Mouse (Mus musculus) neural tube, embryonic 13.5 days (tissue): Measurements from ENCODE around the gene Gm16429. TPM values are rescaled to one million over a fixed set of nuclear protein-coding genes. Genes with fewer than 3 reads are reported as not detected.
"Not testable (repeated sequence)": the region's sequence is repeated elsewhere in the genome, so short reads cannot be mapped to it uniquely, and the experiment has no call there.

Experiments used
- ATAC-seq: fragments of 200-750 bp; cut with Nextera tagmentation; 2 replicates; pipeline ENCODE4 v1.8.0; 2017; ENCODE audit warnings: low read depth, mild to moderate bottlenecking, moderate TSS enrichment, moderate library complexity
- H3K27ac ChIP-seq: fragments of 300-500 bp; sonication (generic); replicated peaks from 2 replicates; pipeline ENCODE4 v1.5.1; 2015; ENCODE audit warnings: moderate library complexity, mild to moderate bottlenecking, inconsistent platforms
- H3K27me3 ChIP-seq: fragments of 300-500 bp; sonication (generic); 2 replicates; pipeline ENCODE4 v1.6.1; 2015; ENCODE audit warnings: mild to moderate bottlenecking, inconsistent platforms
- H3K36me3 ChIP-seq: fragments of 300-500 bp; sonication (generic); 2 replicates; pipeline ENCODE4 v1.6.1; 2015; ENCODE audit warnings: mild to moderate bottlenecking, inconsistent platforms
- H3K4me1 ChIP-seq: fragments of 300-500 bp; sonication (generic); replicated peaks from 2 replicates; pipeline ENCODE4 v1.6.1; 2015; ENCODE audit warnings: inconsistent platforms
- H3K4me2 ChIP-seq: fragments of 300-500 bp; sonication (generic); 2 replicates; pipeline ENCODE4 v1.6.1; 2015; ENCODE audit warnings: inconsistent platforms, mild to moderate bottlenecking, moderate library complexity
- H3K4me3 ChIP-seq: fragments of 300-500 bp; sonication (generic); 2 replicates; pipeline ENCODE4 v1.5.1; 2015; ENCODE audit warnings: mild to moderate bottlenecking, inconsistent platforms
- H3K9ac ChIP-seq: fragments of 300-500 bp; sonication (generic); 2 replicates; pipeline ENCODE4 v1.6.1; 2015; ENCODE audit warnings: moderate library complexity, mild to moderate bottlenecking, inconsistent platforms
- H3K9me3 ChIP-seq: fragments of 300-500 bp; sonication (generic); 2 replicates; pipeline ENCODE4 v1.6.1; 2016; ENCODE audit warnings: inconsistent platforms
- WGBS: fragments of 180-500 bp; shearing (Covaris S2); methylation state at CpG from one replicate; pipeline ENCODE4 v1.1.7; 2015; 5-methylcytosine and 5-hydroxymethylcytosine counted together
- polyA plus RNA-seq: library from polyadenylated mRNA; unstranded; fragments of >200 nt; fragmentation: Nextera tagmentation; extraction: Ambion mirVana; gene quantifications from 2 replicates; pipeline ENCODE4 v1.2.1, GENCODE M21; 2015

Gm16429 gene
- polyA plus RNA-seq, result not detected in 2 replicates

GRCm38 (mm10) chr5:93928952-93929351 lies at the start of gene Gm16429:
Gene Gm16429, minus strand, starts transcription at chr5:93929052.
- not testable (repeated sequence) for H3K27ac ChIP-seq, H3K4me3 ChIP-seq, H3K36me3 ChIP-seq, H3K9ac ChIP-seq, H3K4me1 ChIP-seq, H3K9me3 ChIP-seq, ATAC-seq, H3K4me2 ChIP-seq, H3K27me3 ChIP-seq
- no CpG with 5 or more reads among the region's 1 CpGs for WGBS

Other genes with a start within 250 kb of the Gm16429 start
- gene Gm7792, start 85.3 kb downstream of the Gm16429 start, polyA plus RNA-seq, result not detected in 2 replicates
- gene BC061212, start 141.5 kb upstream of the Gm16429 start, polyA plus RNA-seq, result not detected in 2 replicates
- gene Gm6351, start 147.3 kb upstream of the Gm16429 start, polyA plus RNA-seq, result not detected in 2 replicates